Mouse (Mus musculus) small intestine, adult 2 months (tissue): ENCODE data around the gene Shld1.

Source experiments
- CTCF ChIP-seq: fragments of 200-500 bp; IDR thresholded peaks from 2 replicates; pipeline ENCODE4 v1.5.1; 2012; ENCODE audit warnings: low read depth, mild to moderate bottlenecking, control low read depth, inconsistent platforms, low read length, moderate library complexity, mixed read lengths; ENCODE audit not compliant: insufficient replicate concordance, insufficient read length; ENCODE audit errors: extremely low read depth
- POLR2A ChIP-seq: fragments of 200-500 bp; IDR thresholded peaks from 2 replicates; pipeline ENCODE4 v1.6.1; 2012; ENCODE audit warnings: low read depth, mild to moderate bottlenecking, control low read depth, inconsistent platforms, low read length, moderate library complexity

GRCm38 (mm10) chr2:132700921-132701320 lies 14.2 kb downstream of the Shld1 start:
- no peak for TF ChIP-seq CTCF
- TF ChIP-seq POLR2A, result no peak
